7 mouse cellular contexts compared by ENCODE assay signal in genomic region chr2:5614308-5614705, GRCm38 (mm10).
DNase-seq lines count a peak whose midpoint lies in the region; ATAC-seq and TF ChIP-seq lines count a peak whose summit lies in the region.

No protein-coding gene starts in this region.

- H3K27ac ChIP-seq in kidney, postnatal 0 days: peak overlapping the region; percentile 81
- H3K27ac ChIP-seq in embryonic facial prominence, embryonic 15.5 days (replicated peaks): peak overlapping the region; percentile 71
- H3K27ac ChIP-seq in midbrain, embryonic 16.5 days (ENCODE audit: low read length): 0 out of 2 replicates have a peak overlapping the region, but pooled peaks have one; percentile 17

- H3K4me2 ChIP-seq in kidney, postnatal 0 days (ENCODE audit: low read length): no peak overlapping the region
- no peak overlapping the region for H3K4me2 ChIP-seq in embryonic facial prominence, embryonic 15.5 days (replicated peaks)
- no peak overlapping the region for H3K4me2 ChIP-seq in midbrain, embryonic 16.5 days (ENCODE audit: low read length)

- H3K4me3 ChIP-seq in kidney, postnatal 0 days (replicated peaks; ENCODE audit: low read depth, low read length): no peak overlapping the region
- H3K4me3 ChIP-seq in embryonic facial prominence, embryonic 15.5 days (replicated peaks): no peak overlapping the region
- H3K4me3 ChIP-seq in midbrain, embryonic 16.5 days (ENCODE audit: low read depth, low read length): no peak overlapping the region

- H3K4me1 ChIP-seq in kidney, postnatal 0 days (replicated peaks; ENCODE audit: insufficient read depth, low read length): no peaks in the 10 kb centered on the region; the same call in 1 of the 2 replicates
- peaks cover 37% of the 10 kb centered on the region for H3K4me1 ChIP-seq in embryonic facial prominence, embryonic 15.5 days
- peaks cover 14% of the 10 kb centered on the region for H3K4me1 ChIP-seq in midbrain, embryonic 16.5 days (ENCODE audit: control insufficient read depth, insufficient read depth, low read length)

- no peak overlapping the region for H3K9ac ChIP-seq in kidney, postnatal 0 days (ENCODE audit: low read depth, low read length)
- no peak overlapping the region for H3K9ac ChIP-seq in embryonic facial prominence, embryonic 15.5 days
- no peak overlapping the region for H3K9ac ChIP-seq in midbrain, embryonic 16.5 days (ENCODE audit: low read depth, low read length)

- ATAC-seq in kidney, postnatal 0 days (replicated peaks; ENCODE audit: low FRiP score, low read depth): peak; percentile 44; the same call in 1 of the 2 replicates
- ATAC-seq in embryonic facial prominence, embryonic 15.5 days (ENCODE audit: insufficient number of reproducible peaks, low FRiP score, low TSS enrichment, low read depth): no peak
- ATAC-seq in midbrain, embryonic 16.5 days: 0 out of 2 replicates have a peak, but pooled peaks have one; percentile 16
- no peak for ATAC-seq in granulocyte monocyte progenitor cell, adult 5-6 weeks (replicated peaks; ENCODE audit: poor library complexity, severe bottlenecking)

- H3K36me3 ChIP-seq in kidney, postnatal 0 days (ENCODE audit: insufficient read depth, low read length): no peaks in the 10 kb centered on the region
- no peaks in the 10 kb centered on the region for H3K36me3 ChIP-seq in embryonic facial prominence, embryonic 15.5 days
- no peaks in the 10 kb centered on the region for H3K36me3 ChIP-seq in midbrain, embryonic 16.5 days (ENCODE audit: control insufficient read depth, insufficient read depth, low read length)

- H3K27me3 ChIP-seq in kidney, postnatal 0 days (ENCODE audit: insufficient read depth, low read length): no peaks in the 10 kb centered on the region
- no peaks in the 10 kb centered on the region for H3K27me3 ChIP-seq in embryonic facial prominence, embryonic 15.5 days
- H3K27me3 ChIP-seq in midbrain, embryonic 16.5 days (ENCODE audit: control insufficient read depth, insufficient read depth, low read depth, low read length): no peaks in the 10 kb centered on the region

- TF ChIP-seq CTCF in kidney, postnatal 0 days (IDR thresholded peaks at IDR 0.05; ENCODE audit: low read depth): no peak

- DNase-seq in kidney, postnatal 0 days (ENCODE audit: low spot score): no peak
- no peak for DNase-seq in kidney, postnatal 36 days
- DNase-seq in Muller cell, postnatal 12 days (ENCODE audit: inconsistent ontology term): peak; percentile 59
- DNase-seq in layer of hippocampus, postnatal 25 days (ENCODE audit: extremely low spot score in 1 of 2, low spot score in 1 of 2): no peak

- H3K9me3 ChIP-seq in kidney, postnatal 0 days (replicated peaks; ENCODE audit: low read length): no peaks in the 10 kb centered on the region
- no peaks in the 10 kb centered on the region for H3K9me3 ChIP-seq in embryonic facial prominence, embryonic 15.5 days (replicated peaks)
- no peaks in the 10 kb centered on the region for H3K9me3 ChIP-seq in midbrain, embryonic 16.5 days (replicated peaks; ENCODE audit: control insufficient read depth, low read length, poor library complexity, severe bottlenecking)

- WGBS in kidney, postnatal 0 days: 49% methylated on average over 2 of the region's 2 CpGs
- WGBS in embryonic facial prominence, embryonic 15.5 days: 40% methylated on average over 2 of the region's 2 CpGs
- 10% methylated on average over 2 of the region's 2 CpGs for WGBS in midbrain, embryonic 16.5 days

Comparison
In these comparisons a context has a peak if more than half of its experiments do, and no peak if none do; other contexts are left out.
1. ATAC-seq: peak in kidney, postnatal 0 days (single experiment) and midbrain, embryonic 16.5 days (single experiment); none in embryonic facial prominence, embryonic 15.5 days (single experiment) and granulocyte monocyte progenitor cell, adult 5-6 weeks (single experiment).
2. H3K27ac ChIP-seq: peak in every context shown above with its lines; median percentile 81 in kidney, postnatal 0 days; 71 in embryonic facial prominence, embryonic 15.5 days; 17 in midbrain, embryonic 16.5 days.